Comparison of ENCODE assay signal across 1 mouse cellular context in genomic region chr9:35199772-35200471, GRCm38 (mm10).
TF ChIP-seq lines count a peak whose summit lies in the region.

Gene Srpr (plus strand): TSS chr9:35200175.
Gene Tirap (minus strand): TSS chr9:35200291.

TF ChIP-seq in CH12.LX, 34 proteins besides CTCF, POLR2A, EP300 and RAD21 (continued from another document):
- TF ChIP-seq BHLHE40 (IDR thresholded peaks at IDR 0.05; ENCODE audit: low read depth, low read length) (0 out of 2 replicates have a peak, but pooled peaks have one; percentile 20), POLR2AphosphoS2 (IDR thresholded peaks at IDR 0.05; ENCODE audit: low read depth, low read length) (no peak), USF1 (IDR thresholded peaks at IDR 0.05; ENCODE audit: low read depth, low read length) (no peak), MEF2A (IDR thresholded peaks at IDR 0.05; ENCODE audit: borderline replicate concordance, low read depth, low read length) (peak; percentile 47; the same call in 1 of the 2 replicates), JUND (conservative IDR thresholded peaks at IDR 0.05; ENCODE audit: low read depth, low read length) (no peak), CHD2 (IDR thresholded peaks at IDR 0.05; ENCODE audit: low read length) (no peak), MAFK (IDR thresholded peaks at IDR 0.05; ENCODE audit: insufficient replicate concordance, low read length) (no peak), SMC3 (IDR thresholded peaks at IDR 0.05; ENCODE audit: low read depth, low read length) (peak; percentile 45), ETS1 (conservative IDR thresholded peaks at IDR 0.05; ENCODE audit: low read depth, low read length) (no peak), GABPA (IDR thresholded peaks at IDR 0.05; ENCODE audit: insufficient replicate concordance, low read depth, low read length) (no peak), ZKSCAN1 (IDR thresholded peaks at IDR 0.05; ENCODE audit: borderline replicate concordance, low read depth, low read length) (no peak), MXI1 (IDR thresholded peaks at IDR 0.05; ENCODE audit: low read depth, low read length) (peak; percentile 83; the same call in 1 of the 2 replicates), CHD1 (IDR thresholded peaks at IDR 0.05; ENCODE audit: low read depth, low read length) (no peak), ELF1 (IDR thresholded peaks at IDR 0.05; ENCODE audit: low read depth, low read length) (peak; percentile 88), NELFE (IDR thresholded peaks at IDR 0.05; ENCODE audit: low read depth, low read length) (0 out of 2 replicates have a peak, but pooled peaks have one; percentile 25), MYC (IDR thresholded peaks at IDR 0.05; ENCODE audit: low read depth, low read length) (no peak), HCFC1 (IDR thresholded peaks at IDR 0.05; ENCODE audit: low read depth, low read length) (peak; percentile 61), MAX (IDR thresholded peaks at IDR 0.05; ENCODE audit: low read length) (peak; percentile 64; the same call in 1 of the 2 replicates), ZNF384 (IDR thresholded peaks at IDR 0.05; ENCODE audit: low read depth, low read length) (no peak), ZMIZ1 (IDR thresholded peaks at IDR 0.05; ENCODE audit: low read depth, low read length) (no peak; the same call in 1 of the 2 replicates), SIN3A (IDR thresholded peaks at IDR 0.05; ENCODE audit: low read length) (0 out of 2 replicates have a peak, but pooled peaks have one; percentile 63)
